Mouse (Mus musculus) ovary, postnatal 36 days (tissue): ENCODE measurements at regions not wholly inside any gene's neighbourhood (a gene's known extent, or its start where the extent isn't known, plus 50 kb on each side); places are given as distances from the start of the nearest gene placed in this dataset.

Source experiments
- DNase-seq: peaks from one replicate; pipeline ENCODE4 v3.0.0; 2022; ENCODE audit warnings: low spot score, mixed read lengths

DNA sequence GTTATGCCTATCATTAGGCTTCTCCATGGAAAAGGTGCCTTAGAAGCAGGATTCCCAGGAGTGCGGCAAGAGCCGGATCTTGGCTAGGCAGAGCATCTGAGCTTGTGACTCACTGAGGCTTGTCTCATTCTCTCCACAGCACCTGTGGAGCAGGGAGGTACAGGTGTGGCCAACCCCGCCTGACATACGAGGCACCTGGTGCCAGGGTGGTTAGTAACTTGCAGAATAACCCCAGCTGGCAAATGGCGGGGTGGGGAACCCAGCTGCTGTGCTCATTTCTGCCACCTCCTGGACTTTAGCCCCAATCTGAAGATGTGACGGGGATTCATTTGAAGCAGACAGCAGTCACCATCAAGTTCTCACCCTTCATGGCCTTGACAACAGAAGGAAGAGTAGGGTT lies 96.2 kb downstream of the Pdgfra start:
- no peak for DNase-seq

DNA sequence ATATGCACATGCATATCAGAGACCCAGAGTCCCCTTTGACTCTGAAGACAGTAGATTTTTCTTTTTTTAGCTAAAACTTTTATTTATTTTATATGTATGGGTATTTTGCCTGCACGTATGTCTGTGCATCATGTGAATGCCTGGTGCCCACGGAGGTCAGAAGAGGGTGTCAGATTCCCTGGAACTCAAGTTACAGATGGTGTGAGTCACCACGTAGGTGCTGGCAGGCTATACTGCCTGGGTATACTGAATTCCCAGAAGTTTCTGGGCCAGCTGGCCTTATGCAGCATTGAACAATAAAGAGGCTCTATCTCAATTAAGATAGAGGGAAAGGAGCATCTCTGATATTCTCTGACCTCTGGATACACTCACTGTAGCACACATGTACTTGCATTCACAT lies 97.6 kb downstream of the Pdgfra start:
- DNase-seq, result no peak

DNA sequence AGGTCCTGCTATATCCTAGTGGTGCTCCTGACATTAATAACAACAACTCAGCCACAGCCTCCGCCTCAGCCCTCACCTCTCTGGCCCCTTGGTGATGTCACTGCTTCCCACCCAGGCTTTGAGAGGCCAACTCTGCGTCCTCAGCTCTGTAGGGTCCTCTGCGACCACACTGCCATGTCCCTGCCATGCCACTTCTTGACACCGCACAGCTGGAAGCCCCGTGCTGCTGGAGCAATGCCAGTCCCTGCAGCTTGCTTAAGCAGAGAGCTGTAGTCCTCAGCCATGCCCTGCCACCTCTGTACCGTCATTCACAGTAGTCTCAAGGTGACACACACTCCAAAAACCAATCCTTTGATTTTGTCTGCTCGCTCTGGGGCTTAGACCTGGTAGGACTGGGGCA lies 101.3 kb downstream of the Pdgfra start:
- no peak for DNase-seq

DNA sequence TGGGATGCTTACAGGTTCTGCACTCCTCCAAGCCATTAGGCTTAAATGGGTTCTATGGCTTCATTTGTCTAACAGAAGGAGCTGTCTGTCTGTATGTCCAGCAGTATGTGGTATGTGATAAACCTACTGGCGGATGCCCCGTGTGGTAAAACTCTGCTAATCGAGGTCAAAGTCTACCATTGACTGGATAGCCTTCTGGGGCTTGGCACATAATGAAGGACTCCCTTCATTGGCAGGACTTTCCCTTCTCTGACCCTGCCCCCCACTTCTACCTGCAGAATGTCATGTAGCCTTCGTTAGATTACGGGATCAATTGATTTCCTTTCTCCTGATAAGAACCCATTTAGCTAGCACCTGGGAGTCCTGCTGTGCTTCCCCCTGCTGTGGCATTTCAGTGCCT lies 101.7 kb downstream of the Pdgfra start:
- no peak for DNase-seq

DNA sequence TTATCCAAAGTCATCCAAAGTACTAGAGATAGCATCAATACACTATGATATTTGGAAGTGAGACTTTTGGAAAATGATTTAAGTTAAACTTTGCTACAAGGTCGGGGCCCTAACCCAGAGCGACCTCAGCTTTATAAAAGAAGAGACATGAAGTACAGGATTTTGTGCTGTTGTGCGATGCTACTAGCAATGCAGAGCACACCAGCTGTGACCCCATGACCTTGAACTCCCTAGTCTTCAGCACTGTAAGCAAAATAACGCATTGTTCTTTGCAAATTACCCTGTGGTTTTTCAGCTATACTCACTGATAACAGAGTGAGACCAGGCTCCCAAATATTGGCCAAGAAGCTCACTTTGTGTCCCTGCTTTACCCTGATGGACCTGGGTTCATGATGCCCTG lies 104.1 kb downstream of the Pdgfra start:
- no peak for DNase-seq

DNA sequence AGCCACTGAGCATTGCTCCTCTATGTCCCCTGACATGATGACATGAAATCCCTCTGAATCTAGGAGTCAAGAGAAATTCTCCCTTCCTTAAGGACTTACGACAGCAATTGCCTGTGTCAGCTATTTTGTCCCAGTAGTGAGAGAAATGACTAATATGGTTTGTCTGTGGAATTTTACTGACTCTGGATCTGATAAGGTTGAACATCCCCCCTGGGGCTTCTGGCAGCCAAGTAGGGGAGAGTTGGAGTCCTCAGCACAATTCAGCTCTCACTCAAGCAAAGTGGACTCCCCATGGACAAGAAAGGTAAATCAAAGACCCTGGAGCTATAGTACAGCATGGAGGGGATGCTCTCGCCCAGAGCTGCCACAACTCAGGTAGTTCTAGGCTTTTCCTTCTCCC lies 105.0 kb downstream of the Pdgfra start:
- DNase-seq, result no peak

DNA sequence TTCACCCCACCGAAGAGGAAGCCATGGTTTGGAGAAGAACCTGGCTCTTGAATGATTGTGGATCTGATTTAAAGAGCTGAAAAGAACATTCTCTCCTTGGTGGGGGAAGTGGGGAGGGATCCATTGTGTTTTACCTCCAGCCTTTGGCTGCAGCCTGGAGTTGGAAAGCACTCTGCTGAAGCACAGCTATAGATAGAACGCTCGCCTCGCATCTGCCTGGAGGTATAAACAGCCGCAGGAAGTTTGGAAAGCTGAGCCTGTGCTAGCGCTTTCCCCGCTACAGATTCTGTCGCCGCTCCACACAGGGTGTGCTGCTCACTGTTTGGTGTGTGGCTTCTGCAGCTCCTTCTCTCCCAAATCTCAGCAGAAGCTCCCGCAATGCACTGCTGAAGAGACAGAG lies 108.2 kb downstream of the Pdgfra start:
- DNase-seq, result no peak

DNA sequence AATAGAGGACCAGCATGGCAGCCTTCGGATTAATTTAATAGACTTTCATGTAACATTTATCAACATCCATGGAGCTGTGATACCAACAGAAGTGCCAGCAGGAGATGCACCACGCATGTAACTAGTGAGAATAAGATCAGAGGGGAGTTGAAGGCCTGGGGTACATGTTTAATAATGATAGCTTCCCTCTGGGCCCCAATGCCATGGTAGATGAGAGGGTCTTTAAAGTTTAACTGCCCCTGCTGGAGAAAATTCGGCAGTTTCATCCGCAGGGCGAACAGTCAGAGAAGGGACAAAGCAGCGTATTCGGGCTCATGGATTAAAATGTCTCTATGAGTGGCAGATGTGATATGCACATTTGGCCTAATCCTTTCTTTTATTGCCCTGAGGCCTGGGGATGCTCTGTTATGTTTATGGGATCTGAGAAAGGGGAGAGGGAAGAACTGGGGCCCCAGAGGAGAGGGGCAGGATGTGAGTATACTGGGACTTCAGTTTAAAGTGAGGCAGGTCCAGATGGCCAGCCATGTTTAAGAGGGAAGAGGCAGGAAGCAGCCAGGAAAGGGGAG lies 114.1 kb downstream of the Pdgfra start:
- no peak for DNase-seq

DNA sequence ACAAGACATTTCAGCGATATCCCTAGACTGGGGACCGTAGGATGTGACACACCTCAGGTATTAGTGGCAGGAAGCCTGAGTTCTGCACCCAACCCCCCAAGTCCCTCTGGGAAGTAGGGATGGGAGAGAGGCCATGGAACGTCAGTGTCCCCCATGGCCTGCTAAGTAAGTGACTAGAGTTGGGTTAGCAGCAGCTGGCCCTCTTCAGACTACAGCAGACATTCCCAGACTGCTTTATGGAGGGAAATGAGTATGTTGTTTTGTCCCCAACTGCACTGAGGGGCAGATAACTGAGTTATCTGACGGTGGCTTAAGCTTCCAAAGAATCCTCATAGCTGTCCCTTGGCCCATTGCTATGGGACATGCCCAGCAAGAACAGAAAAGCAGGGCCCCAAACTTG lies 114.8 kb downstream of the Pdgfra start:
- no peak for DNase-seq

DNA sequence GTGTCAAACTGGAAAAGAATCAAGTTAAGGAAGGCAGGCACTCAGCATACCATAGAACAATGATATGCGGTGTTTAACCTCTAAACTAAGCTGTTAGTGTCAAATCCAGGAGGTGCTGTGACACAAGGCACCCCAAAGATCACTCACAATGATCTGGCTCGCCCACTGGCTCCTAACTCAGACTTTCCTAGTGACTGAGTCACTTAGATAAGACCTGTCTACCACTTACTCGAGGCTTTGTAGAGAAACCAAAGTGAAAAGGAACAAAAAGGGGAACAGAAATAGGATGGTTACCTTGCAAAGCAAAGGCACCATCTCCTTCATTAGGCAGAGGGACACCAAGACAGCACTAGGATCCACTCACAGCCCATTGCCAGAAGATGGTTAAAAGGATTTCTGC lies 115.7 kb downstream of the Pdgfra start:
- no peak for DNase-seq

DNA sequence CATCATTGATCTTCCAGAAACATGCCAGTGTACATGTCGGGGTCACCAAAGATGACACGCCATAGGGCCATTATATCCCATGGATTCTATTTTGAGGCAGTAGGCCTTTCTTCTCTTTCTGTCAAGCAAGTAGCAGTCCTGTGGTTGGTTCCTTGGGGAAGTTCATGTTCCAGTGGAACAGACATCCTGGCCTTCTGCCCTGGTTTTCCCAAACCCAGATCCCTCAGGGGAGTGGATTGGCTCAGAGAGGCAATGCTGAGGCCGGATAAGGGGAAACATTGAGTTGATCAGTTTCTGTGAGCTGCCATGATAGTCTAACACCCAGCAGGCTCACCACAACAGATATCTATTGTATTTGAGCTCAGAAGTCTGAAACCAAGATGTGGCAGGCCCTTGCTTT lies 125.9 kb downstream of the Pdgfra start:
- DNase-seq, result no peak

DNA sequence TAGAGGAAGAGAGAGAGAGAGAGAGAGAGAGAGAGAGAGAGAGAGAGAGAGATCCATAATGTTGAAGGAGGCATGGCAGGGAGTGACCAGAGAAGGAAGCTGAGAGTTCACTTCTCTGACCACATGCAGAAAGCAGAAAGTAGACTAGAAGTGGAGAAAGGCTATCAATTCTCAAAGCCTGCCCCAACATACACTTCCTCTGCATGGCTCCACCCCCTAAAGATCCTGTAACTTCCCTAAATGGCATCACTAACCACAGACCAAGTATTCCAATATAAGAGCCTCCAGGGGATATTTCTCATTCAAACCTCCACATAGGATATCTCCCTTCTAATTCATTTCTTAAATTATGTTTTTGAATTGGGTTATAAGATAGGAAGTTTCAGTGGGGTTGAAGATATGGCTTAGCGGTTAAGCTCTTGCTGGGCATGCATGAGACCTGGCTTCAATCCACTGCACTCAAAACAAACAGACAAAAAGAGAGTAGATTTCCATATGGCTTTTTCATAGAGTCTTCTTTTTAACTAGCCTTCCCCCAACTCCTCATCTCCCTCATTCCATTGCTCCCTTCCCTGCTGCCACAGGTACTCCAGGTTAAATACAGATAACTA lies 127.6 kb downstream of the Pdgfra start:
- no peak for DNase-seq

DNA sequence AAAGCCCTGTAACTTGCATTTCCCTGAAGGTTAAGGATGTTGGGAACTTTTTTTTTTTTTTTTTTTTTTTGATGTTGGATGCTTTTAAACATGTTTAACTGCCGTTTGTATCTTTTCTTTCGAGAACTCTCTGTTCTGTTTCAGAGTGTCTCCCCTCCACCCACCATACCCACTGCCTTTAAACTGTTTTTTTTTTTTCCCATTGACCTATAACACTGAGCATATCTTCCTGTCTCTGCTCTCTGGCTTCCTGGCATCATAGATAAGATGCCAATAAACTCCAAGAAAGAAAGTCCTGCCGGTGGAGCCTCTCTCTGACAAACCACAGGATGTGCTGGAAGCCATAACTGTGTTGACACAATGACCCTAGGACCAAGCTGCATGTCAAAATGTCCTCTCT lies 128.6 kb downstream of the Pdgfra start:
- DNase-seq, result no peak

DNA sequence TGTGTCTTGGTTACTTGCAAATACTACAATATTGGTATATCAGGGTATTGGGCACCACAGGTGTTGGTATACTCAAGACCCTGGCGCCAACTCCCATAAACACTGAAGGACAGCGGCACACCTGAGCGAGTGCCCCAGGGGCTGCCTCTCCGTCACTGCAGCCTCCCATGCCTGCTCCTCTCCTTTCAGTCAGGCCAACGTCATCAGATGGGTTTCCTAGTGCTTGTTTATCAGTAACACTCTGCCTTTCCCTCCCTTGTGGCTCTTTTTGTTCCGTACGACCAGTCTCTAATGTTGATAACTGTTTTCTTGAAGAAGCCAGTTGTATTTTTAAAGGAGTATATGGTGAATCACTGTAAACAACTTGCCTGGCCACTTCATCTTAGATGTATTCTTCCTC lies 129.4 kb downstream of the Pdgfra start:
- DNase-seq, result no peak

DNA sequence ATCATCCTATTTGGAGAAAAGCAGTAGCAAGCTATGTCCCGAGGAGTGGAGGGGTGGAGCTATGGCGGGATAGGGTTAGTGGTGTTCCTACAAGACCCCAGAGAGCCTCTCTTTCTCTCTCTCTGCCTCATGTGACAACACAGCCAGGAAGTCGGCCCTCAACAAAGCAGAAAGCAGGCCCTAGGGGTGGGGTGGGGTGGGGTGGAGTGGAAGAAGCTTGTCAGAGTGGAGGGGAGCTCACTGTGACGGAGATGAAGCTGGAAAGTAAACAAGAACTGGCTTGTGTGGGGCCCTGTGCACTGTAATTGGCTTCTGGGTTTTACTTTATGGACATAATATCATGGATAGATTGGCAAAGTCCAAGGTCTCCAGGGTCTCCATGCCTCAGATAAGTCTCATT lies 130.5 kb downstream of the Pdgfra start:
- DNase-seq, result no peak

DNA sequence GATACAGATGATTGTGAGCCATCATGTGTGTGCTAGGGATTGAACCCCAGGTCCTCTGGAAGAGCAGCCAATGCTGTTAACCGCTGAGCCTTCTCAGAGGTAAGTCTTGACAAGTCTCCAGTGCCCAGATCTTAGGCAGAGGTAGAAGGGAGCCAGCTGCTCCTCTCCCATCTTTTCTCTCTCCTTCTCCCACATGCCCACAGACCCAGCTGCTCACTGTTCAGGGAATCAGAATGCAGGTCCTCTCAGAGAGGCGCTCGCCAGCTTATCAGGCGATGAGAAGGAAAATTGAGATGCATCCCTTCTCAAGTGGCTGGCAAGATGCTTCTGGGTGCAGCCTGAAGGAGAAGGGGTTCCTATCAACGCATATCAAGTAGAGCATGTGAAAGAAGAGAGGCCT lies 131.7 kb downstream of the Pdgfra start:
- DNase-seq, result no peak

DNA sequence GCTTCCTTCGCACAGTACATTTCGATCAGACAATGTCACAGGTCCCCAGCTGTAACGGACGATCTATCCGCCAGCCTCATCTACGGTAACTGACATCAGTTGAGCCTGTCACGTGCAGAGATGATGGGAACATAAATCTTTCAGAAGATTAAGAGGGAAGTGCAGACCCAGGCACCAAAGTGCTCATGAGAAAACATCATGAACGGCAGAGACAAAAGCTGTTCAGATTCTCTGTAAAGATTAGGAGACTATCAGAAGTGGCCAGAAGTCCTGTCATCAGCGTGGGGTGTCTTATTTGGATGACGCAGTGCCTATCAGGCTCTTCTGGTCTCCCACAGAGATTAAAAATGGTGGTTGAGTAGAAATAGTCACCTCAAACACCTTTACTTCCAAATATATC lies 133.9 kb downstream of the Pdgfra start:
- no peak for DNase-seq

DNA sequence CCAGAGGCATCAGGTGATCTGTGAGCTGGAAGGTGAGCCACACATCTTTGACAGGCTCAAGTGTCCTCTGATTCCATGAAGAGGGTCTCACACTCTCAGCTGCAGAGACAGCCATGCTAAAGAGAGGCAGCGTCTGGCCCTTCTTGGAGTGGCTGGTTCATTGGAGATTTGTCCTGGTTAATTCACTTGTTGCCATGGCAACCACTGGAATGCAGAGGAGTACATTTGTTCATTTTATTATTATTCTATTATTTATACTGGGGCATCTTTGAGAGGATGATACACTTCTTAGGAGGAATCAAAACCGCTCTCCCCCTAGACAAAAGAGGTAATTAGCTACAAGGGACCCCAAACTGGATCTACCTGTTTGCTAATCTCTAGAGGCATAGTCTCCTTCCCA lies 143.6 kb downstream of the Pdgfra start:
- DNase-seq, result no peak

DNA sequence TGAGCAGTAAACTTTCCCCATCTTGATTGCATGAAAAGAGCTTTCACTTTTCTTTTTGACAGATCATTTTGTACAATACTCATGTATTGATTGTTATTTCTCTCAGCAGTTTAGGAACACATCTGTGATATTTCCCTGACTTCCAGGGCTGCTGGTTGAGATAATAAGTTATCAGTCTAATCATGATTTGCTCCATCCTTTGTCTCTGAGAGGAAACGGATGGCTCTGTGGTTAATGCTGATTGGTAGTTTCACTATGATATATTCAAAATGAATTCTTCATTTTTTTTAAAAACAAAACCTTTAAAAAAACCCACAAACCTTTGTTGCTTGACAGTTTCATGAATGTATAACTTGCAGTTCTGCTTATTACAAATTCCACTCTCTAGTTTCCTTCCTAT lies 160.8 kb downstream of the Pdgfra start:
- no peak for DNase-seq

DNA sequence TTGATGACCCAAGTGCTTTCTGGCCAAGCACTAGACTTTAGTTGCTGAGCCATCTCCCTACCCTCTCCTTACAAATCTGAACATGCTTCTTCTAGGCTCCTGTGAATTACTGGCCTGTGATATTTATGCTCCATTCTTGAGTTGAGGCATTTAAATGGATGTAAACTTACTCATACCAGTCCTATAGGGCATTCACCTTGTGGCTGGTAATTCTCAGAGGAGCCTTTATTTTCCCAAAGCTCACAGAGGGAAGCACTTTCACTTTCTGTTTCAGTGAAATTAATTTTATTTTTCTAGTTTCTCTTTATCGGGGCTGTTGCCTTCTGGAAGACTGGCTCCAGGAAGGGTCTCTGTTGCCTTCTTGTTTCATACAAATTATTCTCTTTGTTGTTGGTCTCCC lies 163.9 kb downstream of the Pdgfra start:
- no peak for DNase-seq

DNA sequence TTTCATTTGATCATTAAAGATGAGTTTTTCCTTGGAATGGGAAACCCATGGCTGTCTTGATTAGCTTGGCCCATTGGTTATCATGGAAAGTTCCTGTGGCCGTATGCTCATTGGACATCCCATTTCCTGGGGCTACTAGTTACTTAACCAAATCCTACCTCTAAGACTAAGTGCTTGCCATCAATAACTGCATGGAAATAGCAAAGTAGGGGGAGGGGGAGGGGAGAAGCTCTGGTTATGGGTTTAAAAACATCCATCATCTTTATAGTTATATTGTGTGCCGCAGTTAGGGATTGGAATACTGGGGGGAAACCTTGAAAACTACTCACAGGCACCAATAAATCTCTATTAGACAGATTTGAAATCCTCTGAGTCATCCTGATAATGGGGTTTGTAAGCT lies 168.4 kb downstream of the Pdgfra start:
- no peak for DNase-seq

DNA sequence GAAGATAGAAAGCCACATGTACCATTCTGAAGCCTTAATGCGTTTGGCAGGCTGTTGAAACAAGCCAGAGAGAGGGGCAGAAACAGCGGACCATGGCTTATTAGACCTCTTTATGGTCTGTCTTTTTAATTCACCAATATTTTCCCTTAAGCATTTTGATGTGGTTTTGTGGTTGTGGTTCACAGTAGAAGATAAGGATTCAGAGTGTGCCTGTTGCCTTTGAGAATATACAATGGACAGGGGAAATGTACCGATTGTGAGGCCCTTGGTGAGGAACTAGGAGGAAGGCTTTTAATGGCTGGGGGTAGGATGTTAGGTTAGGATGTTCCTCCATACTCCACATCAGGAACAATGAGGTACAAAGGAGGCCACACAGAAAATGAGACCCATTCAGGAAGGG lies 182.0 kb downstream of the Pdgfra start:
- DNase-seq, result no peak

DNA sequence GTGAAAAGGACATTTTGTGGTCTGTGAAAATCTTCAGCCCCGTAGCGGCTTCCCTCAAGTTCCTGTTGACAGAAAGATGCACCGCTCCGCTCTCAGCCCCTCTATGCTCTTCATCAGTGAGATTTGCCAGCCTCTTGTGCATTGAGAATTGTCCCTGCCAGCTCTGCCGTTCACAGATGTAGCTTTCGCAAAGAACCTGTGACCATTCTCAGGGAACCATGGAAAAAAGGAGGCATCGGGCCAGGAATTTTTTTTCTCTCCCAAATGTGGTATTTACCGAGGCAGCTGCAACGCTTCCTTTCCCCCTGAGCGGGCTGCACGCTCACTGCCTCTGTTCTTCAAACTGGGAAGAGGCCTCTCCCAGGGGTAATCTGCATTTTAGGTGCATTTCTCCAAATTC lies 184.4 kb downstream of the Pdgfra start:
- DNase-seq, result no peak

DNA sequence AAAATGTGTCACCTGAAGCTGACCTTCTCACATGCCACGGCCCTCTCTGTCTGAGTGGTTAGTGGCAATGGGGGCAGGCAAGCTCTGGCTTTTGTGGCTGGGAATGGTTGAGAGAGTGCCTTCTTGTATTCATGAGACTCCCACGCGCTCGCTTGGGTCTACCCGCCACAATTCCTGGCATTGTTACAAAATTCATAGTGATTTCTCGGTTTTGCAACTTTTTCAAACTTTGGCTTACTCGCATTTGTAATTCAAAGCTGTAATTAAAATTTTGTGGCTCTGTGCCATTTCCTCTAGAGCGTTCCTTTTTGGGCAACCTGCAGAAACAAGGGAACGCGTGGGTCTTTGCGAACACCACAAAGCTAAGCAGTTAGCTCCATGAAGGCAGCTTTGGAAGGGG lies 186.3 kb downstream of the Pdgfra start:
- no peak for DNase-seq

DNA sequence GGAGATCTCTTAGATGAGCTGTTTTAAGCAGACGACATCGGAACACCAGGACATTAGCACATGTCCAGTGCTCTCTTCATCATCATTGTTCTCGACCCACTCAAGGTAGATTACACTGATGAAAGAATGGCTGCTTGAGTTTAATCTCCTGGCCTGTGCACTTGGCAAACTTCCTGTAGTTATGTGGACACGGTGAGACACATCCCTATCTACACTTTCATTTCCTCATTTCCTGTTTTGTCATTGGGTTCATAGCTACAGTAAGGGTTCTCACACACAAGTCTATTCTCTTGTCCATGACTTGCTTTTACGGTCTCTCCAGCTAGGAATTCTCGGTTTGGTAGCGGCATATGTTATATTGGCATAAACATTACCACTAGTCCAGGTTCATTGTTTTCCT lies 190.5 kb downstream of the Pdgfra start:
- no peak for DNase-seq
